Mouse (Mus musculus): ENCODE data around the gene Vipr2. TPM values are rescaled to one million over a fixed set of nuclear protein-coding genes. Genes with fewer than 3 reads are reported as not detected.

Gene Vipr2
- polyA plus RNA-seq, 1 experiment from 2014 or later: 2.6 TPM

GRCm38 (mm10) chr12:116182376-116182775 lies 104.8 kb downstream of the Vipr2 start:
- Histone ChIP-seq H3K27me3 (ENCODE audit: control insufficient read depth, insufficient read depth, low read length) (no peaks in the 10 kb centered on the region), H3K9me3 (ENCODE audit: control insufficient read depth, low read length) (no peaks in the 10 kb centered on the region), H3K27ac (replicated peaks; ENCODE audit: low read depth, low read length) (no peak overlapping the region), H3K4me2 (ENCODE audit: low read depth, severe bottlenecking) (no peak overlapping the region), H3K9ac (ENCODE audit: low read length) (no peak overlapping the region), H3K4me1 (ENCODE audit: control insufficient read depth, insufficient read depth, low read length) (no peaks in the 10 kb centered on the region), H3K4me3 (ENCODE audit: low read depth, low read length) (no peak overlapping the region), H3K36me3 (ENCODE audit: control insufficient read depth, insufficient read depth, low read length) (no peaks in the 10 kb centered on the region)
- DNase-seq (ENCODE audit: low spot score) (no peak), ATAC-seq (ENCODE audit: insufficient number of reproducible peaks, low FRiP score, low TSS enrichment, low read depth) (no peak)

GRCm38 (mm10) chr12:116183212-116183935 lies 105.8 kb downstream of the Vipr2 start:
- ATAC-seq (ENCODE audit: insufficient number of reproducible peaks, low FRiP score, low TSS enrichment, low read depth) (no peak), DNase-seq (ENCODE audit: low spot score) (no peak)
- Histone ChIP-seq H3K27ac (replicated peaks; ENCODE audit: low read depth, low read length) (no peak overlapping the region), H3K36me3 (ENCODE audit: control insufficient read depth, insufficient read depth, low read length) (no peaks in the 10 kb centered on the region), H3K27me3 (ENCODE audit: control insufficient read depth, insufficient read depth, low read length) (no peaks in the 10 kb centered on the region), H3K4me1 (ENCODE audit: control insufficient read depth, insufficient read depth, low read length) (no peaks in the 10 kb centered on the region), H3K9ac (ENCODE audit: low read length) (no peak overlapping the region), H3K9me3 (ENCODE audit: control insufficient read depth, low read length) (no peaks in the 10 kb centered on the region), H3K4me2 (ENCODE audit: low read depth, severe bottlenecking) (no peak overlapping the region), H3K4me3 (ENCODE audit: low read depth, low read length) (no peak overlapping the region)
- 75% methylated on average over 6 of the region's 6 CpGs for WGBS

GRCm38 (mm10) chr12:116193952-116194351 lies 116.4 kb downstream of the Vipr2 start:
- H3K27ac ChIP-seq (replicated peaks; ENCODE audit: low read depth, low read length): no peak overlapping the region
- H3K4me1 ChIP-seq (ENCODE audit: control insufficient read depth, insufficient read depth, low read length): no peaks in the 10 kb centered on the region
- 70% methylated on average over 6 of the region's 6 CpGs for WGBS
- H3K9me3 ChIP-seq (ENCODE audit: control insufficient read depth, low read length): no peaks in the 10 kb centered on the region
- H3K4me3 ChIP-seq (ENCODE audit: low read depth, low read length): no peak overlapping the region
- DNase-seq (ENCODE audit: low spot score): no peak
- H3K36me3 ChIP-seq (ENCODE audit: control insufficient read depth, insufficient read depth, low read length): no peaks in the 10 kb centered on the region
- no peak for ATAC-seq (ENCODE audit: insufficient number of reproducible peaks, low FRiP score, low TSS enrichment, low read depth)
- no peak overlapping the region for H3K4me2 ChIP-seq (ENCODE audit: low read depth, severe bottlenecking)
- H3K9ac ChIP-seq (ENCODE audit: low read length): no peak overlapping the region
- H3K27me3 ChIP-seq (ENCODE audit: control insufficient read depth, insufficient read depth, low read length): no peaks in the 10 kb centered on the region

- no peak overlapping the region for H3K9ac ChIP-seq (ENCODE audit: low read length)
- DNase-seq (ENCODE audit: low spot score) (no peak), ATAC-seq (ENCODE audit: insufficient number of reproducible peaks, low FRiP score, low TSS enrichment, low read depth) (no peak)
- no peaks in the 10 kb centered on the region for H3K9me3 ChIP-seq (ENCODE audit: control insufficient read depth, low read length)
- H3K4me1 ChIP-seq (ENCODE audit: control insufficient read depth, insufficient read depth, low read length): no peaks in the 10 kb centered on the region
- H3K27me3 ChIP-seq (ENCODE audit: control insufficient read depth, insufficient read depth, low read length): no peaks in the 10 kb centered on the region
- no peaks in the 10 kb centered on the region for H3K36me3 ChIP-seq (ENCODE audit: control insufficient read depth, insufficient read depth, low read length)
- H3K4me3 ChIP-seq (ENCODE audit: low read depth, low read length): no peak overlapping the region
- no peak overlapping the region for H3K27ac ChIP-seq (replicated peaks; ENCODE audit: low read depth, low read length)
- H3K4me2 ChIP-seq (ENCODE audit: low read depth, severe bottlenecking): no peak overlapping the region
Measured at GRCm38 (mm10) chr12:116194641-116195040, 117.1 kb downstream of the Vipr2 start.

Small RNA genes lying within 50 kb of the gene (microRNA-seq; reads per million reads assigned to microRNA genes)
- not detected for gene Gm44372

Other genes with a start within 250 kb of the Vipr2 start
- 61.2 and 62.3 TPM in 2 replicates for gene Zfp386, start 30.0 kb upstream of the Vipr2 start, polyA plus RNA-seq (2014; fragmentation: Nextera tagmentation; extraction: Ambion mirVana)
- 16.5 and 22.4 TPM in 2 replicates for gene Wdr60, start 185.3 kb downstream of the Vipr2 start, polyA plus RNA-seq (2014; fragmentation: Nextera tagmentation; extraction: Ambion mirVana)
- not detected in 2 replicates for gene Gm11027, start 197.7 kb downstream of the Vipr2 start, polyA plus RNA-seq (2014; fragmentation: Nextera tagmentation; extraction: Ambion mirVana)
- gene Esyt2, start 203.5 kb downstream of the Vipr2 start, polyA plus RNA-seq (2014; fragmentation: Nextera tagmentation; extraction: Ambion mirVana): 18.7 and 21.1 TPM in 2 replicates

Measured in limb, embryonic 11.5 days (tissue).